ENCODE assay signal across 7 mouse cellular contexts in the genomic region with DNA sequence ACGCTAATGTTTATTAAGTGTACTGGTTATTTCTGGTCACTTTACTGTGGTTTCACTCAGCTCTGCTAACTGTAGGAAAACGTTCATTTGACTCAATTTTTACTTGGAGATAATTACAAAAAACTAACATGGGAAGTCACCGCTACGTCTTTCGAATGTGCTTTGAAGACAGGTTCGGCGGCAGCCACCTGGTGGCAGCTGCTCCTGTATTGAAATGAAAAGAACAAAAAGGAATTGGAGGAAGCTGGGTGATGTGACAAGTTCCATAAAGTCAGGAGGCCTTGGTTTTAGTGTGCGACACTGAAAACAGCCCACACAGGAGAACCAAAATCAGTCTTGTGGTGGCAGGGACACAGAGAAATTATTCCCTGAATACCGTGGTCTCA. TPM values are rescaled to one million over a fixed set of nuclear protein-coding genes. Genes with fewer than 3 reads are reported as not detected.
DNase-seq lines count a peak whose midpoint lies in the region; ATAC-seq lines count a peak whose summit lies in the region.

No protein-coding gene starts in this region.

- H3K4me2 ChIP-seq in forebrain, embryonic 15.5 days (replicated peaks) = peak overlapping the region; percentile 75
- peak overlapping the region; percentile 67 for H3K4me2 ChIP-seq in neural tube, embryonic 14.5 days (ENCODE audit: low read depth, low read length)

- no peaks in the 10 kb centered on the region for H3K27me3 ChIP-seq in forebrain, embryonic 15.5 days
- H3K27me3 ChIP-seq in neural tube, embryonic 14.5 days (ENCODE audit: control insufficient read depth, insufficient read depth, low read length) = no peaks in the 10 kb centered on the region

- DNase-seq in left cerebral cortex, postnatal 4 days = peak; percentile 31
- DNase-seq in left cerebral cortex, postnatal 25 days (ENCODE audit: low spot score in 2 of 2) = no peak
- DNase-seq in liver = peak; percentile 70
- DNase-seq in retina, postnatal 1 day = no peak

- H3K36me3 ChIP-seq in forebrain, embryonic 15.5 days = no peaks in the 10 kb centered on the region
- no peaks in the 10 kb centered on the region for H3K36me3 ChIP-seq in neural tube, embryonic 14.5 days (ENCODE audit: control insufficient read depth, insufficient read depth, low read length)

- intact Hi-C loops in left cerebral cortex, postnatal 4 days (cut with DNase I) = no loop called here
- intact Hi-C loops in left cerebral cortex, postnatal 25 days (cut with DNase I) = loop anchor here (1.0 to 2.0 kb wide), 6 partner anchors 19 to 251 kb away; partner anchors contain the start of genes Gm28044, Zfp455, Zfp457 and Zfp712

- peak overlapping the region; percentile 29; the same call in 1 of the 2 replicates for H3K27ac ChIP-seq in forebrain, embryonic 15.5 days (replicated peaks)
- H3K27ac ChIP-seq in neural tube, embryonic 14.5 days (ENCODE audit: low read depth, low read length) = peak overlapping the region; percentile 12; the same call in 1 of the 2 replicates

- H3K9me3 ChIP-seq in forebrain, embryonic 15.5 days = no peaks in the 10 kb centered on the region
- no peaks in the 10 kb centered on the region; the same call in 1 of the 2 replicates for H3K9me3 ChIP-seq in neural tube, embryonic 14.5 days (ENCODE audit: control insufficient read depth, low read length)

- peak; percentile 79 for ATAC-seq in common myeloid progenitor, adult 5-6 weeks (replicated peaks; ENCODE audit: low read depth, poor library complexity, severe bottlenecking)
- ATAC-seq in forebrain, embryonic 15.5 days (replicated peaks) = peak; percentile 63
- peak; percentile 80 for ATAC-seq in neural tube, embryonic 14.5 days (ENCODE audit: low read depth)

- peak overlapping the region; percentile 17; the same call in 1 of the 2 replicates for H3K9ac ChIP-seq in forebrain, embryonic 15.5 days (replicated peaks)
- no peak overlapping the region for H3K9ac ChIP-seq in neural tube, embryonic 14.5 days (replicated peaks; ENCODE audit: low read depth, low read length)

- peaks cover 9% of the 10 kb centered on the region for H3K4me1 ChIP-seq in forebrain, embryonic 15.5 days
- 0 out of 2 replicates have a peak, but pooled peaks cover 4% of the 10 kb centered on the region for H3K4me1 ChIP-seq in neural tube, embryonic 14.5 days (ENCODE audit: control insufficient read depth, insufficient read depth, low read length)

- WGBS in forebrain, embryonic 15.5 days = 4% methylated on average over 9 of the region's 9 CpGs
- 4% methylated on average over 9 of the region's 9 CpGs for WGBS in neural tube, embryonic 14.5 days

- H3K4me3 ChIP-seq in forebrain, embryonic 15.5 days = peak overlapping the region; percentile 55
- peak overlapping the region; percentile 60 for H3K4me3 ChIP-seq in neural tube, embryonic 14.5 days (ENCODE audit: low read depth, low read length)

RNA-seq across cellular contexts. Expression of gene Gm28557, which starts 0.4 kb away (rescaled TPM):
- total RNA-seq in left cerebral cortex, postnatal 4 days (2021) = 1 to 10 TPM; 1.2 to 2.4 TPM
- 1 to 10 TPM; 2.0 to 2.2 TPM for total RNA-seq in left cerebral cortex, postnatal 25 days (2021)
- total RNA-seq in common myeloid progenitor, adult 5-6 weeks (2017) = 6.6 and 9.0 TPM in 2 replicates
- polyA plus RNA-seq in forebrain, embryonic 15.5 days (2015; fragmentation: Nextera tagmentation; extraction: Ambion mirVana) = 1.1 and 1.9 TPM in 2 replicates
- 1.2 and 2.3 TPM in 2 replicates for polyA plus RNA-seq in neural tube, embryonic 14.5 days (2014; fragmentation: Nextera tagmentation; extraction: Ambion mirVana)

RNA-seq across cellular contexts. Expression of gene Rslcan18, which starts 7.2 kb away (rescaled TPM):
- total RNA-seq in left cerebral cortex, postnatal 4 days (2021) = not detected
- total RNA-seq in left cerebral cortex, postnatal 25 days (2021) = under 1 TPM; 0.30 to 0.69 TPM
- total RNA-seq in common myeloid progenitor, adult 5-6 weeks (2017) = 2.8 TPM in 1 of 2 replicates, not detected in the other
- 0.08 and 0.18 TPM in 2 replicates for polyA plus RNA-seq in forebrain, embryonic 15.5 days (2015; fragmentation: Nextera tagmentation; extraction: Ambion mirVana)
- polyA plus RNA-seq in neural tube, embryonic 14.5 days (2014; fragmentation: Nextera tagmentation; extraction: Ambion mirVana) = 0.09 and 0.19 TPM in 2 replicates

RNA-seq across cellular contexts. Expression of gene Zfp708, which starts 11.0 kb away (rescaled TPM):
- total RNA-seq in left cerebral cortex, postnatal 4 days (2021) = 1 to 10 TPM; 6.2 to 7.2 TPM
- 1 to 10 TPM; 2.3 to 2.5 TPM for total RNA-seq in left cerebral cortex, postnatal 25 days (2021)
- 4.2 and 5.0 TPM in 2 replicates for total RNA-seq in common myeloid progenitor, adult 5-6 weeks (2017)
- 10.7 and 11.4 TPM in 2 replicates for polyA plus RNA-seq in forebrain, embryonic 15.5 days (2015; fragmentation: Nextera tagmentation; extraction: Ambion mirVana)
- polyA plus RNA-seq in neural tube, embryonic 14.5 days (2014; fragmentation: Nextera tagmentation; extraction: Ambion mirVana) = 9.9 and 10.2 TPM in 2 replicates

RNA-seq across cellular contexts. Expression of gene Zfp759, which starts 12.6 kb away (rescaled TPM):
- 10 to 100 TPM; 10.8 to 11.3 TPM for total RNA-seq in left cerebral cortex, postnatal 4 days (2021)
- total RNA-seq in left cerebral cortex, postnatal 25 days (2021) = 10 to 100 TPM in 1 of 2 experiments, 1 to 10 TPM in 1; 9.9 to 12.1 TPM
- total RNA-seq in common myeloid progenitor, adult 5-6 weeks (2017) = 6.4 and 7.2 TPM in 2 replicates
- 3.5 and 3.6 TPM in 2 replicates for polyA plus RNA-seq in forebrain, embryonic 15.5 days (2015; fragmentation: Nextera tagmentation; extraction: Ambion mirVana)
- 4.9 and 6.0 TPM in 2 replicates for polyA plus RNA-seq in neural tube, embryonic 14.5 days (2014; fragmentation: Nextera tagmentation; extraction: Ambion mirVana)

RNA-seq across cellular contexts. Expression of gene Zfp712, which starts 47.8 kb away (rescaled TPM):
- total RNA-seq in left cerebral cortex, postnatal 4 days (2021) = 1 to 10 TPM; 6.7 to 7.4 TPM
- total RNA-seq in left cerebral cortex, postnatal 25 days (2021) = 1 to 10 TPM; 5.3 to 6.4 TPM
- 6.5 and 7.4 TPM in 2 replicates for total RNA-seq in common myeloid progenitor, adult 5-6 weeks (2017)
- 7.7 and 8.0 TPM in 2 replicates for polyA plus RNA-seq in forebrain, embryonic 15.5 days (2015; fragmentation: Nextera tagmentation; extraction: Ambion mirVana)
- polyA plus RNA-seq in neural tube, embryonic 14.5 days (2014; fragmentation: Nextera tagmentation; extraction: Ambion mirVana) = 9.4 and 10.1 TPM in 2 replicates

Comparison
In these comparisons a context has a peak if more than half of its experiments do, and no peak if none do; other contexts are left out.
1. DNase-seq: peak in left cerebral cortex, postnatal 4 days (single experiment) and liver (single experiment); none in left cerebral cortex, postnatal 25 days (0 of 2) and retina, postnatal 1 day (single experiment).
2. Peak in every context shown above with its lines, with median percentiles within 50 percentile points of each other: ATAC-seq.